Mouse (Mus musculus) cerebellum, adult 8-10 months (tissue): ENCODE data around the gene Cdk4.
A peak's percentile ranks its signal among the peaks of the same experiment; 100 is the strongest.

Experiments used
- DNase-seq: peaks from one replicate; pipeline ENCODE4 v3.0.0; 2022

Gene Cdk4

GRCm38 (mm10) chr10:127075651-127076050 is 12.3 kb downstream of the Cdk4 start:
- DNase-seq: no peak

- DNase-seq: no peak
Observed at GRCm38 (mm10) chr10:127076082-127076481, 12.7 kb downstream of the Cdk4 start.

- DNase-seq: no peak
Observed at GRCm38 (mm10) chr10:127077515-127077914, 14.2 kb downstream of the Cdk4 start.

- DNase-seq: no peak
Observed at GRCm38 (mm10) chr10:127078001-127078676, 14.8 kb downstream of the Cdk4 start.

GRCm38 (mm10) chr10:127078677-127079575 is 15.6 kb downstream of the Cdk4 start:
- peak; percentile 76 for DNase-seq

- peak; percentile 67 for DNase-seq
Observed at GRCm38 (mm10) chr10:127079665-127080391, 16.5 kb downstream of the Cdk4 start.

- peak; percentile 72 for DNase-seq
Observed at GRCm38 (mm10) chr10:127080901-127081780, 17.8 kb downstream of the Cdk4 start.

GRCm38 (mm10) chr10:127081996-127082620 is 18.8 kb downstream of the Cdk4 start:
- DNase-seq: no peak

GRCm38 (mm10) chr10:127083292-127083914 is 20.1 kb downstream of the Cdk4 start:
- DNase-seq: no peak

GRCm38 (mm10) chr10:127083915-127084306 is 20.6 kb downstream of the Cdk4 start:
- no peak for DNase-seq

- DNase-seq: no peak
Observed at GRCm38 (mm10) chr10:127085052-127085451, 21.7 kb downstream of the Cdk4 start.

GRCm38 (mm10) chr10:127085633-127086032 is 22.3 kb downstream of the Cdk4 start:
- DNase-seq: no peak

GRCm38 (mm10) chr10:127090560-127091411 is 27.5 kb downstream of the Cdk4 start:
- peak; percentile 29 for DNase-seq

- peak; percentile 38 for DNase-seq
Observed at GRCm38 (mm10) chr10:127091507-127092396, 28.4 kb downstream of the Cdk4 start.

- no peak for DNase-seq
Observed at GRCm38 (mm10) chr10:127092742-127093141, 29.4 kb downstream of the Cdk4 start.

- peak; percentile 50 for DNase-seq
Observed at GRCm38 (mm10) chr10:127094382-127094802, 31.1 kb downstream of the Cdk4 start.

- DNase-seq: no peak
Observed at GRCm38 (mm10) chr10:127098514-127098913, 35.2 kb downstream of the Cdk4 start.

- DNase-seq: no peak
Observed at GRCm38 (mm10) chr10:127099191-127099590, 35.9 kb downstream of the Cdk4 start.

- no peak for DNase-seq
Observed at GRCm38 (mm10) chr10:127099868-127100267, 36.5 kb downstream of the Cdk4 start.
